ENCODE assay signal across 17 mouse cellular contexts in the genomic region with DNA sequence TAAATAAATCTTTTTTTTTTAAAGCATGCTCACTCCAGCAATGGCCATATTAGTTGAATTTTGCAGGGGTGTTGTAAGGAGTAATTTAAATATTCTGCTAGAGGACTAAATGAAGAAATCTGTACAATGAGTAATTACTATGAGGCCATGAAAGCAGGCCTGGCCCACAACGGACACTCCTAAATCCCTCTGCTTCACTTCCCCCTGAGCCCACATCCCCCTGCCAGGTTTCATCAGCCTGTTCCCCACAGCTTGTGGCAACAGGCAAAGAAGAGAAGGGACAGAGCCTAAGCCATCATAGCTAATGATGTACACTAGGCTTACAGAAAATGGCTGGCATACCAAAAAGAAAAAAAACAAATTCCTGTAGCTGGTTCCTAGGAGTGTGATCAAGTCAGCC. TPM values are rescaled to one million over a fixed set of nuclear protein-coding genes. Genes with fewer than 3 reads are reported as not detected.
DNase-seq lines count a peak whose midpoint lies in the region; ATAC-seq lines count a peak whose summit lies in the region.
"Had no signal": no experiment of that assay in that cellular context is flagged by ENCODE, and none has a peak within 500 bp of the region (broad histone marks: within the 10 kb centered on the region; RNA-seq: fewer than 3 reads in every experiment).

No protein-coding gene starts in this region.

- DNase-seq in 416B (ENCODE audit: low read depth) = peak; percentile 54
- no peak for DNase-seq in embryonic facial prominence, embryonic 10.5 days (ENCODE audit: low spot score)
- no peak for DNase-seq in lung, postnatal 25 days (ENCODE audit: low spot score)
- DNase-seq in urinary bladder, postnatal 36 days (ENCODE audit: low spot score in 2 of 2) = no peak
- no peak for DNase-seq in liver
- no peak for DNase-seq in Muller cell, postnatal 12 days (ENCODE audit: inconsistent ontology term)
- DNase-seq: adrenal gland, postnatal 14 days; cerebellum, adult 2 months; heart, postnatal 4 days; kidney, adult 2 months; right cerebral cortex, postnatal 4 days; thymus, adult 2 months had no signal

- H3K4me1 ChIP-seq in embryonic facial prominence, embryonic 10.5 days = peaks cover 21% of the 10 kb centered on the region

- no peak overlapping the region for H3K27ac ChIP-seq in embryonic facial prominence, embryonic 10.5 days (replicated peaks)
- H3K27ac ChIP-seq: heart, embryonic 13.5 days; limb, embryonic 13.5 days; macrophage had no signal

- peak; percentile 81 for ATAC-seq in granulocyte monocyte progenitor cell, adult 5-6 weeks (replicated peaks; ENCODE audit: poor library complexity, severe bottlenecking)
- ATAC-seq in megakaryocyte progenitor cell, adult 5-6 weeks (replicated peaks; ENCODE audit: poor library complexity) = peak; percentile 51

- no peaks in the 10 kb centered on the region for H3K9me3 ChIP-seq in embryonic facial prominence, embryonic 10.5 days
- H3K9me3 ChIP-seq: heart, embryonic 13.5 days; limb, embryonic 13.5 days had no signal

- peaks cover 14% of the 10 kb centered on the region for H3K27me3 ChIP-seq in embryonic facial prominence, embryonic 10.5 days (replicated peaks; ENCODE audit: low read depth, poor library complexity, severe bottlenecking)

- H3K36me3 ChIP-seq in embryonic facial prominence, embryonic 10.5 days (replicated peaks) = peaks cover 56% of the 10 kb centered on the region

- 100% methylated on average over 1 of the region's 1 CpGs for WGBS in embryonic facial prominence, embryonic 10.5 days

- peak overlapping the region; percentile 86; the same call in 1 of the 2 replicates for H3K4me3 ChIP-seq in embryonic facial prominence, embryonic 10.5 days
- H3K4me3 ChIP-seq: heart, embryonic 13.5 days had no signal

RNA-seq across cellular contexts. Expression of a gene that starts 2.1 kb away (rescaled TPM):
- 72.6 and 76.9 TPM in 2 replicates for polyA plus RNA-seq in embryonic facial prominence, embryonic 10.5 days (2016; fragmentation: Nextera tagmentation; extraction: Ambion mirVana)
- total RNA-seq in granulocyte monocyte progenitor cell, adult 5-6 weeks (2014; fragmentation: Nextera tagmentation) = 24.7 and 41.3 TPM in 2 replicates
- 19.8 and 22.6 TPM in 2 replicates for total RNA-seq in granulocyte monocyte progenitor cell, adult 5-6 weeks (2017)
- total RNA-seq in megakaryocyte progenitor cell, adult 5-6 weeks (2015) = 41.1 and 43.1 TPM in 2 replicates
- 19.5 and 20.6 TPM in 2 replicates for total RNA-seq in megakaryocyte progenitor cell, adult 5-6 weeks (2017)

RNA-seq across cellular contexts. Expression of a gene that starts 10.5 kb away (rescaled TPM):
- polyA plus RNA-seq in embryonic facial prominence, embryonic 10.5 days (2016; fragmentation: Nextera tagmentation; extraction: Ambion mirVana) = 96.2 and 114 TPM in 2 replicates
- 58.2 and 91.5 TPM in 2 replicates for total RNA-seq in granulocyte monocyte progenitor cell, adult 5-6 weeks (2014; fragmentation: Nextera tagmentation)
- 70.2 and 105 TPM in 2 replicates for total RNA-seq in granulocyte monocyte progenitor cell, adult 5-6 weeks (2017)
- total RNA-seq in megakaryocyte progenitor cell, adult 5-6 weeks (2015) = 129 and 146 TPM in 2 replicates
- 84.5 and 107 TPM in 2 replicates for total RNA-seq in megakaryocyte progenitor cell, adult 5-6 weeks (2017)

RNA-seq across cellular contexts. Expression of a gene that starts 25.5 kb away (rescaled TPM):
- 35.2 and 35.3 TPM in 2 replicates for polyA plus RNA-seq in embryonic facial prominence, embryonic 10.5 days (2016; fragmentation: Nextera tagmentation; extraction: Ambion mirVana)
- 13.7 and 15.0 TPM in 2 replicates for total RNA-seq in granulocyte monocyte progenitor cell, adult 5-6 weeks (2014; fragmentation: Nextera tagmentation)
- 31.5 and 33.1 TPM in 2 replicates for total RNA-seq in granulocyte monocyte progenitor cell, adult 5-6 weeks (2017)
- total RNA-seq in megakaryocyte progenitor cell, adult 5-6 weeks (2015) = 7.0 and 9.2 TPM in 2 replicates
- total RNA-seq in megakaryocyte progenitor cell, adult 5-6 weeks (2017) = 37.1 and 39.0 TPM in 2 replicates
